Mouse (Mus musculus) heart, postnatal 10 days (tissue): ENCODE measurements at regions not wholly inside any gene's neighbourhood (a gene's known extent, or its start where the extent isn't known, plus 50 kb on each side); places are given as distances from the start of the nearest gene placed in this dataset.

Experiments
- DNase-seq, 2 experiments: peaks; one replicate each; pipeline ENCODE4 v3.0.0; 2021
- intact Hi-C: fragments of 180-260 bp; cut with DNase I; formaldehyde crosslinking; loops from one replicate; pipeline ENCODE4 v1.15.1; 2025

GRCm38 (mm10) chr13:101824962-101825361, 56.9 kb upstream of the Pik3r1 start:
- intact Hi-C loops = no loop called here
- no peak for DNase-seq

GRCm38 (mm10) chr13:101831872-101832629, 64.0 kb upstream of the Pik3r1 start:
- intact Hi-C loops = no loop called here
- DNase-seq = no peak

- intact Hi-C loops = no loop called here
- peak; percentile 31 to 41 for DNase-seq
These were observed 66.5 kb upstream of the Pik3r1 start for GRCm38 (mm10) chr13:101834546-101834945.

- intact Hi-C loops = no loop called here
- DNase-seq = no peak
These were observed 69.0 kb upstream of the Pik3r1 start for GRCm38 (mm10) chr13:101836992-101837391.

- intact Hi-C loops = no loop called here
- no peak for DNase-seq
These were observed 76.7 kb upstream of the Pik3r1 start for GRCm38 (mm10) chr13:101844461-101845440.

GRCm38 (mm10) chr13:101846016-101846415, 78.0 kb upstream of the Pik3r1 start:
- DNase-seq = no peak
- intact Hi-C loops = no loop called here

- intact Hi-C loops = no loop called here
- no peak for DNase-seq
These were observed 80.0 kb upstream of the Pik3r1 start for GRCm38 (mm10) chr13:101847879-101848600.

GRCm38 (mm10) chr13:101848601-101849147, 80.7 kb upstream of the Pik3r1 start:
- DNase-seq = no peak
- intact Hi-C loops = no loop called here

GRCm38 (mm10) chr13:101849416-101849815, 81.4 kb upstream of the Pik3r1 start:
- no peak for DNase-seq
- intact Hi-C loops = no loop called here

- intact Hi-C loops = no loop called here
- no peak for DNase-seq
These were observed 83.3 kb upstream of the Pik3r1 start for GRCm38 (mm10) chr13:101851329-101851728.

GRCm38 (mm10) chr13:101852960-101853359, 84.9 kb upstream of the Pik3r1 start:
- intact Hi-C loops = no loop called here
- DNase-seq = no peak

- DNase-seq = peak; percentile 34 to 52
- intact Hi-C loops = no loop called here
These were observed 87.1 kb upstream of the Pik3r1 start for GRCm38 (mm10) chr13:101855141-101855540.

GRCm38 (mm10) chr13:101860704-101861103, 92.7 kb upstream of the Pik3r1 start:
- DNase-seq = no peak
- intact Hi-C loops = no loop called here

GRCm38 (mm10) chr13:101862011-101862410, 94.0 kb upstream of the Pik3r1 start:
- no peak for DNase-seq
- intact Hi-C loops = no loop called here

- intact Hi-C loops = no loop called here
- DNase-seq = no peak
These were observed 95.0 kb upstream of the Pik3r1 start for GRCm38 (mm10) chr13:101863015-101863414.

GRCm38 (mm10) chr13:101863602-101864001, 95.6 kb upstream of the Pik3r1 start:
- DNase-seq = no peak
- intact Hi-C loops = no loop called here

GRCm38 (mm10) chr13:101866843-101867242, 98.8 kb upstream of the Pik3r1 start:
- no peak for DNase-seq
- intact Hi-C loops = no loop called here

- no peak for DNase-seq
- intact Hi-C loops = no loop called here
These were observed 106.7 kb upstream of the Pik3r1 start for GRCm38 (mm10) chr13:101874761-101875160.

GRCm38 (mm10) chr13:101876069-101876468, 108.1 kb upstream of the Pik3r1 start:
- no peak for DNase-seq
- intact Hi-C loops = no loop called here

- intact Hi-C loops = no loop called here
- no peak for DNase-seq
These were observed 108.6 kb upstream of the Pik3r1 start for GRCm38 (mm10) chr13:101876601-101877000.

GRCm38 (mm10) chr13:101878168-101878567, 110.2 kb upstream of the Pik3r1 start:
- intact Hi-C loops = no loop called here
- DNase-seq = no peak
